In the genomic region with DNA sequence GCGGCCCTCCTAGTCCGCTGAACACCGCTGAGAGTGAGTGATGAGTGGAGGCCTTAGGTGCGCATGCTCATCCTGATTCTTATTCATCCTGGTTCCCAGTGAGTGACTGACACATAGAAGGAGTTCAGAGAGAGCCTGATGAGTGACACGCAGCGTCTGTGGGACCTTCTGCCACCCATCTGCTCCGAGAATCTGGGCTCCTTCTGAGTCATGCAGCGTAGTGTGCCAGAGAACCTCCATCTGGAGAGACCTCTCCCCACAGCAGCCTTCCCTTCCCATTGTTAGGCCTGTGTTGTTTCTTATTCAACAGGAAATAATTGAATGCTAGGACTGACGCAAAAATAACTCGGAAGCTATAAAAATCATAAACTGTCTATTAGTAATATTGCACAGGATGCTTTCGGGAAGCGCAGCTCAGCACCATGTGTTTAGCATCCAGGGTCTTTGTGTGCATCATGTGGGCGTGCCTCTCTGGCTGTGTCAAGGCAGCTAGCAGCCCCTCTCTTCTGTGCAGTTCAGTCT, we compare ENCODE assay signal across 9 mouse cellular contexts.
DNase-seq lines count a peak whose midpoint lies in the region; ATAC-seq and TF ChIP-seq lines count a peak whose summit lies in the region.
"Had no signal": no experiment of that assay in that cellular context is flagged by ENCODE, and none has a peak within 500 bp of the region (broad histone marks: within the 10 kb centered on the region; RNA-seq: fewer than 3 reads in every experiment).

No protein-coding gene starts in this region.

- H3K9me3 ChIP-seq in kidney, embryonic 15.5 days (replicated peaks): no peaks in the 10 kb centered on the region
- no peaks in the 10 kb centered on the region for H3K9me3 ChIP-seq in forebrain, embryonic 16.5 days (ENCODE audit: control insufficient read depth, low read length)
- H3K9me3 ChIP-seq in stomach, postnatal 0 days (ENCODE audit: control insufficient read depth, low read length): no peaks in the 10 kb centered on the region

- H3K4me1 ChIP-seq in kidney, embryonic 15.5 days: 0 out of 2 replicates have a peak, but pooled peaks cover 2% of the 10 kb centered on the region
- H3K4me1 ChIP-seq in forebrain, embryonic 16.5 days (replicated peaks; ENCODE audit: control insufficient read depth, insufficient read depth, low read length): peaks cover 6% of the 10 kb centered on the region; the same call in 1 of the 2 replicates
- no peaks in the 10 kb centered on the region for H3K4me1 ChIP-seq in stomach, postnatal 0 days (replicated peaks; ENCODE audit: control insufficient read depth, insufficient read depth)

- no peaks in the 10 kb centered on the region for H3K27me3 ChIP-seq in kidney, embryonic 15.5 days
- H3K27me3 ChIP-seq in forebrain, embryonic 16.5 days (replicated peaks; ENCODE audit: control insufficient read depth, insufficient read depth, low read length): no peaks in the 10 kb centered on the region
- no peaks in the 10 kb centered on the region for H3K27me3 ChIP-seq in stomach, postnatal 0 days (ENCODE audit: control insufficient read depth, insufficient read depth, low read length)

- no peak for TF ChIP-seq EP300 in stomach, postnatal 0 days (optimal IDR thresholded peaks at IDR 0.05)

- H3K36me3 ChIP-seq in kidney, embryonic 15.5 days: no peaks in the 10 kb centered on the region
- H3K36me3 ChIP-seq in forebrain, embryonic 16.5 days (ENCODE audit: control insufficient read depth, insufficient read depth): no peaks in the 10 kb centered on the region
- H3K36me3 ChIP-seq in stomach, postnatal 0 days (ENCODE audit: control insufficient read depth, insufficient read depth, low read length): no peaks in the 10 kb centered on the region

- H3K4me3 ChIP-seq in kidney, embryonic 15.5 days (replicated peaks): no peak overlapping the region
- H3K4me3 ChIP-seq in forebrain, embryonic 16.5 days (replicated peaks; ENCODE audit: low read length): no peak overlapping the region
- H3K4me3 ChIP-seq in stomach, postnatal 0 days (ENCODE audit: low read depth, low read length): no peak overlapping the region

- no peak for DNase-seq in kidney, adult 8-10 months
- DNase-seq in layer of hippocampus, postnatal 36 days: peak; percentile 91 to 92
- peak; percentile 75 to 88 for DNase-seq in right cerebral cortex, postnatal 10 days (ENCODE audit: low spot score in 2 of 2)
- DNase-seq in spleen, adult 18-20 months: no peak
- no peak for DNase-seq in stomach, postnatal 0 days (ENCODE audit: low spot score)
- DNase-seq: heart, postnatal 36 days had no signal

- no peak overlapping the region for H3K4me2 ChIP-seq in kidney, embryonic 15.5 days
- H3K4me2 ChIP-seq in forebrain, embryonic 16.5 days (ENCODE audit: low read length): no peak overlapping the region
- no peak overlapping the region for H3K4me2 ChIP-seq in stomach, postnatal 0 days (replicated peaks; ENCODE audit: low read depth)

- 83% methylated on average over 13 of the region's 13 CpGs for WGBS in kidney, embryonic 15.5 days
- 50% methylated on average over 13 of the region's 13 CpGs for WGBS in forebrain, embryonic 16.5 days
- WGBS in stomach, postnatal 0 days: 80% methylated on average over 13 of the region's 13 CpGs

- ATAC-seq in kidney, embryonic 15.5 days (replicated peaks; ENCODE audit: low FRiP score): 0 out of 2 replicates have a peak, but pooled peaks have one; percentile 62
- ATAC-seq in forebrain, embryonic 16.5 days: peak; percentile 97
- ATAC-seq in megakaryocyte progenitor cell, adult 5-6 weeks (replicated peaks; ENCODE audit: poor library complexity): no peak
- no peak for ATAC-seq in stomach, postnatal 0 days (ENCODE audit: low FRiP score, low TSS enrichment)

- no peak overlapping the region for H3K9ac ChIP-seq in kidney, embryonic 15.5 days
- no peak overlapping the region for H3K9ac ChIP-seq in forebrain, embryonic 16.5 days (replicated peaks; ENCODE audit: low read depth, low read length)
- no peak overlapping the region for H3K9ac ChIP-seq in stomach, postnatal 0 days (ENCODE audit: low read length)

- H3K27ac ChIP-seq in kidney, embryonic 15.5 days: no peak overlapping the region
- peak overlapping the region; percentile 75 for H3K27ac ChIP-seq in forebrain, embryonic 16.5 days (ENCODE audit: low read length)
- no peak overlapping the region for H3K27ac ChIP-seq in stomach, postnatal 0 days (replicated peaks)

- no peak for TF ChIP-seq CTCF in stomach, postnatal 0 days (IDR thresholded peaks at IDR 0.05; ENCODE audit: low read depth)

Comparison
In these comparisons a context has a peak if more than half of its experiments do, and no peak if none do; other contexts are left out.
1. ATAC-seq: peak in kidney, embryonic 15.5 days (single experiment) and forebrain, embryonic 16.5 days (single experiment); none in megakaryocyte progenitor cell, adult 5-6 weeks (single experiment) and stomach, postnatal 0 days (single experiment).
2. DNase-seq: peak in layer of hippocampus, postnatal 36 days (2 of 2) and right cerebral cortex, postnatal 10 days (2 of 2); none in kidney, adult 8-10 months (0 of 2), spleen, adult 18-20 months (0 of 2) and stomach, postnatal 0 days (single experiment).